Mouse (Mus musculus): ENCODE data around the gene Dtd1. TPM values are rescaled to one million over a fixed set of nuclear protein-coding genes. Genes with fewer than 3 reads are reported as not detected.

Dtd1 gene
- polyA plus RNA-seq, 1 experiment from 2014 or later: 31.4 TPM

- Histone ChIP-seq H3K9me3 (ENCODE audit: low read length) (no peaks in the 10 kb centered on the region), H3K4me3 (ENCODE audit: low read depth, low read length) (no peak overlapping the region), H3K9ac (replicated peaks; ENCODE audit: low read depth) (no peak overlapping the region), H3K27me3 (replicated peaks; ENCODE audit: insufficient read depth, low read length) (no peaks in the 10 kb centered on the region), H3K4me1 (ENCODE audit: insufficient read depth, low read depth, low read length) (no peaks in the 10 kb centered on the region), H3K27ac (ENCODE audit: low read length) (no peak overlapping the region), H3K4me2 (replicated peaks; ENCODE audit: low read depth, low read length) (no peak overlapping the region), H3K36me3 (ENCODE audit: insufficient read depth, low read length) (no peaks in the 10 kb centered on the region)
- DNase-seq (ENCODE audit: low spot score): no peak
- ATAC-seq: no peak
- 86% methylated on average over 4 of the region's 4 CpGs for WGBS
- TF ChIP-seq EP300 (IDR thresholded peaks at IDR 0.05) (no peak), CTCF (IDR thresholded peaks at IDR 0.05) (no peak)
These were observed 47.5 kb downstream of the Dtd1 start for GRCm38 (mm10) chr2:144647151-144647550.

- no peak for TF ChIP-seq EP300 (IDR thresholded peaks at IDR 0.05)
- no peak for TF ChIP-seq CTCF (IDR thresholded peaks at IDR 0.05)
- Histone ChIP-seq H3K27ac (ENCODE audit: low read length) (no peak overlapping the region), H3K9ac (replicated peaks; ENCODE audit: low read depth) (no peak overlapping the region), H3K27me3 (replicated peaks; ENCODE audit: insufficient read depth, low read length) (no peaks in the 10 kb centered on the region), H3K9me3 (ENCODE audit: low read length) (no peaks in the 10 kb centered on the region), H3K4me1 (ENCODE audit: insufficient read depth, low read depth, low read length) (no peaks in the 10 kb centered on the region), H3K4me3 (ENCODE audit: low read depth, low read length) (no peak overlapping the region), H3K4me2 (replicated peaks; ENCODE audit: low read depth, low read length) (no peak overlapping the region), H3K36me3 (ENCODE audit: insufficient read depth, low read length) (no peaks in the 10 kb centered on the region)
- ATAC-seq (no peak), DNase-seq (ENCODE audit: low spot score) (no peak)
- WGBS: 94% methylated on average over 1 of the region's 1 CpGs
These were observed 50.3 kb downstream of the Dtd1 start for GRCm38 (mm10) chr2:144649960-144650359.

- DNase-seq (ENCODE audit: low spot score) (no peak), ATAC-seq (no peak)
- no peak overlapping the region for H3K27ac ChIP-seq (ENCODE audit: low read length)
- WGBS: 99% methylated on average over 4 of the region's 4 CpGs
- H3K4me1 ChIP-seq (ENCODE audit: insufficient read depth, low read depth, low read length): no peaks in the 10 kb centered on the region
- H3K9ac ChIP-seq (replicated peaks; ENCODE audit: low read depth): no peak overlapping the region
- no peaks in the 10 kb centered on the region for H3K27me3 ChIP-seq (replicated peaks; ENCODE audit: insufficient read depth, low read length)
- TF ChIP-seq EP300 (IDR thresholded peaks at IDR 0.05): no peak
- TF ChIP-seq CTCF (IDR thresholded peaks at IDR 0.05): no peak
- H3K4me3 ChIP-seq (ENCODE audit: low read depth, low read length): no peak overlapping the region
- H3K9me3 ChIP-seq (ENCODE audit: low read length): no peaks in the 10 kb centered on the region
- no peak overlapping the region for H3K4me2 ChIP-seq (replicated peaks; ENCODE audit: low read depth, low read length)
- H3K36me3 ChIP-seq (ENCODE audit: insufficient read depth, low read length): no peaks in the 10 kb centered on the region
These were observed 53.1 kb downstream of the Dtd1 start for GRCm38 (mm10) chr2:144652841-144653240.

GRCm38 (mm10) chr2:144655307-144655706 is 55.6 kb downstream of the Dtd1 start:
- no peak for DNase-seq (ENCODE audit: low spot score)
- no peaks in the 10 kb centered on the region for H3K36me3 ChIP-seq (ENCODE audit: insufficient read depth, low read length)
- no peak overlapping the region for H3K4me3 ChIP-seq (ENCODE audit: low read depth, low read length)
- ATAC-seq: no peak
- no peak overlapping the region for H3K9ac ChIP-seq (replicated peaks; ENCODE audit: low read depth)
- no peaks in the 10 kb centered on the region for H3K27me3 ChIP-seq (replicated peaks; ENCODE audit: insufficient read depth, low read length)
- no peak overlapping the region for H3K27ac ChIP-seq (ENCODE audit: low read length)
- 86% methylated on average over 3 of the region's 3 CpGs for WGBS
- H3K4me2 ChIP-seq (replicated peaks; ENCODE audit: low read depth, low read length): no peak overlapping the region
- TF ChIP-seq CTCF (IDR thresholded peaks at IDR 0.05) (no peak), EP300 (IDR thresholded peaks at IDR 0.05) (no peak)
- H3K4me1 ChIP-seq (ENCODE audit: insufficient read depth, low read depth, low read length): no peaks in the 10 kb centered on the region
- H3K9me3 ChIP-seq (ENCODE audit: low read length): no peaks in the 10 kb centered on the region

GRCm38 (mm10) chr2:144668507-144668906 is 68.8 kb downstream of the Dtd1 start:
- H3K9me3 ChIP-seq (ENCODE audit: low read length): no peaks in the 10 kb centered on the region
- H3K9ac ChIP-seq (replicated peaks; ENCODE audit: low read depth): no peak overlapping the region
- H3K27ac ChIP-seq (ENCODE audit: low read length): no peak overlapping the region
- no peak for TF ChIP-seq EP300 (IDR thresholded peaks at IDR 0.05)
- no peak for TF ChIP-seq CTCF (IDR thresholded peaks at IDR 0.05)
- no peaks in the 10 kb centered on the region for H3K27me3 ChIP-seq (replicated peaks; ENCODE audit: insufficient read depth, low read length)
- 65% methylated on average over 4 of the region's 4 CpGs for WGBS
- H3K4me2 ChIP-seq (replicated peaks; ENCODE audit: low read depth, low read length): no peak overlapping the region
- DNase-seq (ENCODE audit: low spot score): no peak
- no peaks in the 10 kb centered on the region for H3K4me1 ChIP-seq (ENCODE audit: insufficient read depth, low read depth, low read length)
- no peak for ATAC-seq
- no peaks in the 10 kb centered on the region for H3K36me3 ChIP-seq (ENCODE audit: insufficient read depth, low read length)
- no peak overlapping the region for H3K4me3 ChIP-seq (ENCODE audit: low read depth, low read length)

- Histone ChIP-seq H3K9me3 (ENCODE audit: low read length) (no peaks in the 10 kb centered on the region), H3K9ac (replicated peaks; ENCODE audit: low read depth) (no peak overlapping the region), H3K4me2 (replicated peaks; ENCODE audit: low read depth, low read length) (no peak overlapping the region), H3K4me1 (ENCODE audit: insufficient read depth, low read depth, low read length) (no peaks in the 10 kb centered on the region), H3K36me3 (ENCODE audit: insufficient read depth, low read length) (no peaks in the 10 kb centered on the region), H3K4me3 (ENCODE audit: low read depth, low read length) (no peak overlapping the region), H3K27ac (ENCODE audit: low read length) (no peak overlapping the region), H3K27me3 (replicated peaks; ENCODE audit: insufficient read depth, low read length) (no peaks in the 10 kb centered on the region)
- no peak for ATAC-seq
- TF ChIP-seq CTCF (IDR thresholded peaks at IDR 0.05) (no peak), EP300 (IDR thresholded peaks at IDR 0.05) (no peak)
- no peak for DNase-seq (ENCODE audit: low spot score)
- WGBS: 75% methylated on average over 5 of the region's 5 CpGs
These were observed 70.7 kb downstream of the Dtd1 start for GRCm38 (mm10) chr2:144670289-144670930.

GRCm38 (mm10) chr2:144672397-144672796 is 72.7 kb downstream of the Dtd1 start:
- no peaks in the 10 kb centered on the region for H3K9me3 ChIP-seq (ENCODE audit: low read length)
- ATAC-seq (no peak), DNase-seq (ENCODE audit: low spot score) (peak; percentile 13)
- H3K9ac ChIP-seq (replicated peaks; ENCODE audit: low read depth): no peak overlapping the region
- H3K27ac ChIP-seq (ENCODE audit: low read length): no peak overlapping the region
- H3K4me2 ChIP-seq (replicated peaks; ENCODE audit: low read depth, low read length): no peak overlapping the region
- TF ChIP-seq CTCF (IDR thresholded peaks at IDR 0.05) (no peak), EP300 (IDR thresholded peaks at IDR 0.05) (no peak)
- 72% methylated on average over 5 of the region's 5 CpGs for WGBS
- H3K27me3 ChIP-seq (replicated peaks; ENCODE audit: insufficient read depth, low read length): no peaks in the 10 kb centered on the region
- H3K36me3 ChIP-seq (ENCODE audit: insufficient read depth, low read length): no peaks in the 10 kb centered on the region
- H3K4me3 ChIP-seq (ENCODE audit: low read depth, low read length): no peak overlapping the region
- H3K4me1 ChIP-seq (ENCODE audit: insufficient read depth, low read depth, low read length): no peaks in the 10 kb centered on the region

Data from lung, postnatal 0 days (tissue).